8 mouse cellular contexts compared by ENCODE assay signal in the genomic region with DNA sequence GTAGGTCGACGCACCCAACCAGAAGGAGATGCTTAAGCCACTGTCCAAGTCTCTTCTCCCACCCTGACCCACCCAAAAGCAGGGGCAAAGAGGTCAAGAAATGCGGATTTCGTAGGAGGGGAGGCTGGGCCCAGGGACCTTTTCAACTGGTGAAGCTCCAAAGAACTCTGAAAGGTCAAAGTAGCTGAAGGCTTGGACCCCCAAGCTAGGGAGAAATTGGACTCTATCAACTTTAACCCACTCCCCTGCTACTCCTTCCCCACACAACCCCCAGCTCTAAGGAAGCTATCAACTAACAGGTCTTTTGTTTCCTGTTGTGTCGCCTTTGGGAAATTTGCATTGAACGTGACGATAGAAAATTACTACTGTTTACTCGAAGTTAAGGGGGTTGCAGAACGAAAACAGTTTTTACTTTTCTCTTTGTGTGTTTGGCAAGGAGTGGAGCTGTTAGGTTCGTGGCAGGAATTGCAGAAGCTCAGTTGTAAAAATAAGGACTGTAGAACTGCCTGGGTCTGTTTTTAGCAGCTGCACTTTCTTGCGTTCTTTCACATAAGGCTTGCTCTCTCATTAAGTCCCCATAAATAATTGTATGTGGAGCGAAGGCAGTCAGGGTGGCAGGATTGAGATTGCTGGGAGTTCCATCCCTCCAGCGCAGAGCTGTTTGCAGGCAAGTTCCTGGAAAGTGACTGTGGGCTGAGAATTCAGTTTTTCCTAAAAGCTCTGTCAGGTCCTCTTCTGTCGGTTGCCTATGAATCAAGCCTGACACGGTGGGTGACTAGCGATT. TPM values are rescaled to one million over a fixed set of nuclear protein-coding genes. Genes with fewer than 3 reads are reported as not detected.
DNase-seq lines count a peak whose midpoint lies in the region; ATAC-seq and TF ChIP-seq lines count a peak whose summit lies in the region.

No protein-coding gene starts in this region.

- peaks cover 3% of the 10 kb centered on the region for H3K4me1 ChIP-seq in embryonic facial prominence, embryonic 11.5 days (ENCODE audit: control insufficient read depth, insufficient read depth, low read length)
- no peaks in the 10 kb centered on the region for H3K4me1 ChIP-seq in intestine, postnatal 0 days (replicated peaks; ENCODE audit: control insufficient read depth, insufficient read depth, low read length)
- peaks cover 25% of the 10 kb centered on the region for H3K4me1 ChIP-seq in neural tube, embryonic 15.5 days

- no peak overlapping the region for H3K9ac ChIP-seq in embryonic facial prominence, embryonic 11.5 days (replicated peaks; ENCODE audit: low read length)
- H3K9ac ChIP-seq in intestine, postnatal 0 days (ENCODE audit: low read depth, low read length) = no peak overlapping the region
- peak overlapping the region; percentile 78; the same call in 1 of the 2 replicates for H3K9ac ChIP-seq in neural tube, embryonic 15.5 days (replicated peaks)

- peaks cover 36% of the 10 kb centered on the region for H3K27me3 ChIP-seq in embryonic facial prominence, embryonic 11.5 days (ENCODE audit: control insufficient read depth, insufficient read depth, low read length)
- peaks cover 53% of the 10 kb centered on the region for H3K27me3 ChIP-seq in intestine, postnatal 0 days (replicated peaks; ENCODE audit: control insufficient read depth, insufficient read depth, low read length)
- peaks cover 13% of the 10 kb centered on the region for H3K27me3 ChIP-seq in neural tube, embryonic 15.5 days (replicated peaks)

- 2% methylated on average over 16 of the region's 16 CpGs for WGBS in embryonic facial prominence, embryonic 11.5 days
- WGBS in intestine, postnatal 0 days = 3% methylated on average over 16 of the region's 16 CpGs
- WGBS in neural tube, embryonic 15.5 days = 2% methylated on average over 16 of the region's 16 CpGs

- no peak for ATAC-seq in embryonic facial prominence, embryonic 11.5 days (replicated peaks; ENCODE audit: insufficient number of reproducible peaks, low FRiP score, low TSS enrichment, low read depth)
- no peak for ATAC-seq in intestine, postnatal 0 days
- no peak for ATAC-seq in neural tube, embryonic 15.5 days (ENCODE audit: low FRiP score)

- peak overlapping the region; percentile 71 for H3K4me3 ChIP-seq in layer of hippocampus, adult 2 months
- peak overlapping the region; percentile 72 for H3K4me3 ChIP-seq in embryonic facial prominence, embryonic 11.5 days (ENCODE audit: low read depth, low read length)
- H3K4me3 ChIP-seq in intestine, postnatal 0 days (ENCODE audit: low read depth, low read length) = 0 out of 2 replicates have a peak overlapping the region, but pooled peaks have one; percentile 77
- peak overlapping the region; percentile 76 for H3K4me3 ChIP-seq in neural tube, embryonic 15.5 days (replicated peaks)

- no peak overlapping the region for H3K27ac ChIP-seq in layer of hippocampus, adult 2 months
- H3K27ac ChIP-seq in embryonic facial prominence, embryonic 11.5 days (replicated peaks; ENCODE audit: low read depth, low read length) = no peak overlapping the region
- no peak overlapping the region for H3K27ac ChIP-seq in intestine, postnatal 0 days (ENCODE audit: low read depth, low read length)
- no peak overlapping the region for H3K27ac ChIP-seq in neural tube, embryonic 15.5 days (replicated peaks)

- H3K9me3 ChIP-seq in embryonic facial prominence, embryonic 11.5 days (replicated peaks; ENCODE audit: control insufficient read depth, low read length) = no peaks in the 10 kb centered on the region
- no peaks in the 10 kb centered on the region for H3K9me3 ChIP-seq in intestine, postnatal 0 days (ENCODE audit: control insufficient read depth)
- H3K9me3 ChIP-seq in neural tube, embryonic 15.5 days (replicated peaks) = no peaks in the 10 kb centered on the region

- H3K36me3 ChIP-seq in embryonic facial prominence, embryonic 11.5 days (replicated peaks; ENCODE audit: control insufficient read depth, insufficient read depth, low read depth, low read length) = no peaks in the 10 kb centered on the region
- no peaks in the 10 kb centered on the region for H3K36me3 ChIP-seq in intestine, postnatal 0 days (ENCODE audit: control insufficient read depth, insufficient read depth)
- no peaks in the 10 kb centered on the region for H3K36me3 ChIP-seq in neural tube, embryonic 15.5 days

- no peak for TF ChIP-seq CTCF in layer of hippocampus, adult 2 months (conservative IDR thresholded peaks at IDR 0.05)
- TF ChIP-seq CTCF in intestine, postnatal 0 days (IDR thresholded peaks at IDR 0.05; ENCODE audit: low read depth) = no peak

- no peak for DNase-seq in layer of hippocampus, adult 2 months (ENCODE audit: low spot score in 2 of 2)
- DNase-seq in layer of hippocampus, adult 8-10 months (ENCODE audit: low spot score in 2 of 2) = no peak
- peak; percentile 11 for DNase-seq in embryonic facial prominence, embryonic 11.5 days (ENCODE audit: low spot score)
- no peak for DNase-seq in testis, postnatal 14 days (ENCODE audit: low spot score)
- no peak for DNase-seq in adrenal gland, adult 18-20 months (ENCODE audit: low spot score in 2 of 2)
- DNase-seq in kidney, adult 11 months = no peak

- peak overlapping the region; percentile 97; the same call in 1 of the 2 replicates for H3K4me2 ChIP-seq in embryonic facial prominence, embryonic 11.5 days (ENCODE audit: low read depth, low read length)
- peak overlapping the region; percentile 99; the same call in 1 of the 2 replicates for H3K4me2 ChIP-seq in intestine, postnatal 0 days (replicated peaks; ENCODE audit: low read depth)
- peak overlapping the region; percentile 99 for H3K4me2 ChIP-seq in neural tube, embryonic 15.5 days

RNA-seq across cellular contexts. Expression of gene Satb1, which starts 0.7 kb away (rescaled TPM):
- 10 to 100 TPM; 69.2 to 73.0 TPM for total RNA-seq in layer of hippocampus, adult 2 months (2021)
- total RNA-seq in layer of hippocampus, adult 8-10 months (2022) = 10 to 100 TPM; 82.6 to 97.6 (median 91.6) TPM
- polyA plus RNA-seq in embryonic facial prominence, embryonic 11.5 days (2014; fragmentation: Nextera tagmentation; extraction: Ambion mirVana) = 17.3 and 18.1 TPM in 2 replicates
- polyA plus RNA-seq in intestine, postnatal 0 days (2015; fragmentation: Nextera tagmentation; extraction: Ambion mirVana) = 2.0 and 2.4 TPM in 2 replicates
- 39.6 and 44.1 TPM in 2 replicates for polyA plus RNA-seq in neural tube, embryonic 15.5 days (2015; fragmentation: Nextera tagmentation; extraction: Ambion mirVana)
- total RNA-seq in adrenal gland, adult 18-20 months (2021) = 10 to 100 TPM; 16.3 to 22.2 TPM
